Mouse (Mus musculus) olfactory bulb, adult 2 months (tissue): ENCODE results near the gene 4930519G04Rik. TPM values are rescaled to one million over a fixed set of nuclear protein-coding genes. Genes with fewer than 3 reads are reported as not detected.
"Not testable (repeated sequence)": the region's sequence is repeated elsewhere in the genome, so short reads cannot be mapped to it uniquely, and the experiment has no call there.

ENCODE experiments used
- H3K27ac ChIP-seq: fragments of 200-500 bp; 2 replicates; pipeline ENCODE4 v1.5.1; 2012; ENCODE audit warnings: low read depth, low read length; ENCODE audit not compliant: insufficient read depth
- H3K4me1 ChIP-seq: fragments of 200-500 bp; 2 replicates; pipeline ENCODE4 v1.6.1; 2012; ENCODE audit warnings: low read length; ENCODE audit not compliant: control insufficient read depth, insufficient read depth
- H3K4me3 ChIP-seq: fragments of 200-500 bp; 2 replicates; pipeline ENCODE4 v1.5.1; 2012; ENCODE audit warnings: mild to moderate bottlenecking, low read depth, low read length, moderate library complexity; ENCODE audit not compliant: insufficient read depth
- CTCF ChIP-seq: fragments of 200-500 bp; IDR thresholded peaks from 2 replicates; pipeline ENCODE4 v1.5.1; 2012; ENCODE audit warnings: low read depth, mild to moderate bottlenecking, low read length, moderate library complexity; ENCODE audit not compliant: insufficient read depth
- POLR2A ChIP-seq: fragments of 200-500 bp; IDR thresholded peaks from 2 replicates; pipeline ENCODE4 v1.6.1; 2012; ENCODE audit warnings: mild to moderate bottlenecking, low read depth, low read length, moderate library complexity; ENCODE audit not compliant: insufficient read depth
- WGBS: fragments of 180-500 bp; shearing (Covaris S2); methylation state at CpG from one replicate; pipeline ENCODE4 v1.1.7; 2018; 5-methylcytosine and 5-hydroxymethylcytosine counted together
- polyA plus RNA-seq: library from polyadenylated mRNA; stranded (reverse); fragments of >200 nt; gene quantifications from 2 replicates; pipeline ENCODE4 v1.2.4, GENCODE M21; 2012; ENCODE audit warnings: low replicate concordance; ENCODE audit not compliant: missing spikeins, insufficient read depth, insufficient read length

Gene 4930519G04Rik
- polyA plus RNA-seq, 1 experiment: not detected

- H3K4me1 ChIP-seq: peaks cover 2% of the 10 kb centered on the region; the same call in 1 of the 2 replicates
- no peak overlapping the region for H3K27ac ChIP-seq
- TF ChIP-seq CTCF (no peak), POLR2A (no peak)
- 81% methylated on average over 6 of the region's 6 CpGs for WGBS
- H3K4me3 ChIP-seq: no peak overlapping the region
These were observed 8.3 kb downstream of the 4930519G04Rik start for GRCm38 (mm10) chr5:114861730-114862129.

GRCm38 (mm10) chr5:114864813-114865212 lies 11.3 kb downstream of the 4930519G04Rik start:
- TF ChIP-seq CTCF (no peak), POLR2A (no peak)
- 81% methylated on average over 7 of the region's 7 CpGs for WGBS
- Histone ChIP-seq H3K4me3 (no peak overlapping the region), H3K4me1 (no peaks in the 10 kb centered on the region), H3K27ac (no peak overlapping the region)

- WGBS: 87% methylated on average over 12 of the region's 12 CpGs
- no peaks in the 10 kb centered on the region for H3K4me1 ChIP-seq
- no peak overlapping the region for H3K4me3 ChIP-seq
- TF ChIP-seq CTCF (no peak), POLR2A (no peak)
- no peak overlapping the region for H3K27ac ChIP-seq
These were observed 11.8 kb downstream of the 4930519G04Rik start for GRCm38 (mm10) chr5:114865279-114865678.

GRCm38 (mm10) chr5:114875858-114876257 lies 22.4 kb downstream of the 4930519G04Rik start:
- TF ChIP-seq CTCF: no peak
- TF ChIP-seq POLR2A: no peak
- Histone ChIP-seq H3K4me1 (no peaks in the 10 kb centered on the region), H3K4me3 (no peak overlapping the region), H3K27ac (no peak overlapping the region)
- 47% methylated on average over 6 of the region's 6 CpGs for WGBS

- H3K4me1 ChIP-seq: no peaks in the 10 kb centered on the region
- H3K4me3 ChIP-seq: no peak overlapping the region
- 51% methylated on average over 6 of the region's 6 CpGs for WGBS
- no peak overlapping the region for H3K27ac ChIP-seq
- TF ChIP-seq CTCF (no peak), POLR2A (no peak)
These were observed 22.9 kb downstream of the 4930519G04Rik start for GRCm38 (mm10) chr5:114876331-114876730.

GRCm38 (mm10) chr5:114877487-114877886 lies 24.0 kb downstream of the 4930519G04Rik start:
- Histone ChIP-seq H3K27ac (no peak overlapping the region), H3K4me3 (no peak overlapping the region), H3K4me1 (no peaks in the 10 kb centered on the region)
- WGBS: 76% methylated on average over 7 of the region's 7 CpGs
- TF ChIP-seq CTCF: no peak
- TF ChIP-seq POLR2A: no peak

- Histone ChIP-seq H3K4me1 (no peaks in the 10 kb centered on the region), H3K4me3 (no peak overlapping the region), H3K27ac (no peak overlapping the region)
- 66% methylated on average over 13 of the region's 13 CpGs for whole genome bisulfite sequencing
- TF ChIP-seq CTCF: no peak
- no peak for TF ChIP-seq POLR2A
These were observed 25.9 kb downstream of the 4930519G04Rik start for GRCm38 (mm10) chr5:114879399-114879798.

- H3K4me3 ChIP-seq, H3K4me1 ChIP-seq, H3K27ac ChIP-seq: not testable (repeated sequence)
- WGBS: 86% methylated on average over 6 of the region's 7 CpGs
These were observed 28.9 kb downstream of the 4930519G04Rik start for GRCm38 (mm10) chr5:114882319-114882718.

- TF ChIP-seq CTCF (no peak), POLR2A (no peak)
- no peak overlapping the region for H3K27ac ChIP-seq
- WGBS: 97% methylated on average over 11 of the region's 11 CpGs
- H3K4me1 ChIP-seq: no peaks in the 10 kb centered on the region
- H3K4me3 ChIP-seq: no peak overlapping the region
These were observed 29.6 kb downstream of the 4930519G04Rik start for GRCm38 (mm10) chr5:114883022-114883421.

- WGBS: 79% methylated on average over 6 of the region's 6 CpGs
- Histone ChIP-seq H3K4me1 (no peaks in the 10 kb centered on the region), H3K27ac (no peak overlapping the region), H3K4me3 (no peak overlapping the region)
- TF ChIP-seq POLR2A (no peak), CTCF (no peak)
These were observed 33.3 kb downstream of the 4930519G04Rik start for GRCm38 (mm10) chr5:114886801-114887200.
